Mouse (Mus musculus): ENCODE measurements around the gene Snx22. TPM values are rescaled to one million over a fixed set of nuclear protein-coding genes. Genes with fewer than 3 reads are reported as not detected.

Snx22 gene
- polyA plus RNA-seq, 1 experiment, result 13.3 TPM

- no peak overlapping the region for H3K4me3 ChIP-seq (replicated peaks)
- H3K27me3 ChIP-seq (ENCODE audit: control insufficient read depth), result no peaks in the 10 kb centered on the region
- TF ChIP-seq GATA1 (IDR thresholded peaks at IDR 0.05; ENCODE audit: low read length), result no peak
- no peak for TF ChIP-seq TAL1 (IDR thresholded peaks at IDR 0.05; ENCODE audit: low read length)
- no peaks in the 10 kb centered on the region for H3K9me3 ChIP-seq (ENCODE audit: control insufficient read depth, low read length)
- peaks cover 28% of the 10 kb centered on the region for H3K4me1 ChIP-seq (ENCODE audit: control insufficient read depth)
- H3K36me3 ChIP-seq (ENCODE audit: control insufficient read depth), result peaks cover 98% of the 10 kb centered on the region
These were observed 32.1 kb upstream of the Snx22 start for GRCm38 (mm10) chr9:66101577-66101976.

GRCm38 (mm10) chr9:66092664-66093063 is 23.1 kb upstream of the Snx22 start:
- Histone ChIP-seq H3K9me3 (ENCODE audit: control insufficient read depth, low read length) (no peaks in the 10 kb centered on the region), H3K4me1 (ENCODE audit: control insufficient read depth) (peaks cover 22% of the 10 kb centered on the region), H3K36me3 (ENCODE audit: control insufficient read depth) (peaks cover 99% of the 10 kb centered on the region), H3K4me3 (replicated peaks) (no peak overlapping the region), H3K27me3 (ENCODE audit: control insufficient read depth) (no peaks in the 10 kb centered on the region)
- TF ChIP-seq TAL1 (IDR thresholded peaks at IDR 0.05; ENCODE audit: low read length) (no peak), GATA1 (IDR thresholded peaks at IDR 0.05; ENCODE audit: low read length) (no peak)

- Histone ChIP-seq H3K9me3 (ENCODE audit: control insufficient read depth, low read length) (no peaks in the 10 kb centered on the region), H3K36me3 (ENCODE audit: control insufficient read depth) (peaks cover 99% of the 10 kb centered on the region), H3K4me1 (ENCODE audit: control insufficient read depth) (peaks cover 22% of the 10 kb centered on the region), H3K27me3 (ENCODE audit: control insufficient read depth) (no peaks in the 10 kb centered on the region), H3K4me3 (replicated peaks) (no peak overlapping the region)
- TF ChIP-seq TAL1 (IDR thresholded peaks at IDR 0.05; ENCODE audit: low read length) (no peak), GATA1 (IDR thresholded peaks at IDR 0.05; ENCODE audit: low read length) (no peak)
These were observed 22.1 kb upstream of the Snx22 start for GRCm38 (mm10) chr9:66091327-66092231.

- Histone ChIP-seq H3K27me3 (ENCODE audit: control insufficient read depth) (no peaks in the 10 kb centered on the region), H3K9me3 (ENCODE audit: control insufficient read depth, low read length) (no peaks in the 10 kb centered on the region), H3K36me3 (ENCODE audit: control insufficient read depth) (peaks cover 98% of the 10 kb centered on the region), H3K4me1 (ENCODE audit: control insufficient read depth) (peaks cover 22% of the 10 kb centered on the region), H3K4me3 (replicated peaks) (no peak overlapping the region)
- TF ChIP-seq GATA1 (IDR thresholded peaks at IDR 0.05; ENCODE audit: low read length), result no peak
These were observed 21.2 kb upstream of the Snx22 start for GRCm38 (mm10) chr9:66090593-66091244.

- Histone ChIP-seq H3K4me3 (replicated peaks) (no peak overlapping the region), H3K36me3 (ENCODE audit: control insufficient read depth) (peaks cover 79% of the 10 kb centered on the region), H3K27me3 (ENCODE audit: control insufficient read depth) (peaks cover 3% of the 10 kb centered on the region; the same call in 1 of the 2 replicates), H3K9me3 (ENCODE audit: control insufficient read depth, low read length) (peaks cover 5% of the 10 kb centered on the region; the same call in 1 of the 2 replicates), H3K4me1 (ENCODE audit: control insufficient read depth) (peaks cover 32% of the 10 kb centered on the region)
- TF ChIP-seq GATA1 (IDR thresholded peaks at IDR 0.05; ENCODE audit: low read length) (no peak), TAL1 (IDR thresholded peaks at IDR 0.05; ENCODE audit: low read length) (no peak)
These were observed 18.9 kb upstream of the Snx22 start for GRCm38 (mm10) chr9:66088411-66088810.

GRCm38 (mm10) chr9:66087062-66087461 is 17.5 kb upstream of the Snx22 start:
- H3K9me3 ChIP-seq (ENCODE audit: control insufficient read depth, low read length), result peaks cover 5% of the 10 kb centered on the region; the same call in 1 of the 2 replicates
- TF ChIP-seq GATA1 (IDR thresholded peaks at IDR 0.05; ENCODE audit: low read length), result no peak
- no peak for TF ChIP-seq TAL1 (IDR thresholded peaks at IDR 0.05; ENCODE audit: low read length)
- no peak overlapping the region for H3K4me3 ChIP-seq (replicated peaks)
- H3K4me1 ChIP-seq (ENCODE audit: control insufficient read depth), result peaks cover 19% of the 10 kb centered on the region
- H3K36me3 ChIP-seq (ENCODE audit: control insufficient read depth), result peaks cover 65% of the 10 kb centered on the region
- peaks cover 9% of the 10 kb centered on the region for H3K27me3 ChIP-seq (ENCODE audit: control insufficient read depth)

- Histone ChIP-seq H3K36me3 (ENCODE audit: control insufficient read depth) (peaks cover 37% of the 10 kb centered on the region), H3K4me1 (ENCODE audit: control insufficient read depth) (peaks cover 19% of the 10 kb centered on the region), H3K9me3 (ENCODE audit: control insufficient read depth, low read length) (peaks cover 5% of the 10 kb centered on the region; the same call in 1 of the 2 replicates), H3K4me3 (replicated peaks) (no peak overlapping the region), H3K27me3 (ENCODE audit: control insufficient read depth) (peaks cover 35% of the 10 kb centered on the region)
- TF ChIP-seq GATA1 (IDR thresholded peaks at IDR 0.05; ENCODE audit: low read length) (no peak), TAL1 (IDR thresholded peaks at IDR 0.05; ENCODE audit: low read length) (no peak)
These were observed 14.7 kb upstream of the Snx22 start for GRCm38 (mm10) chr9:66084171-66084570.

- peaks cover 57% of the 10 kb centered on the region for H3K27me3 ChIP-seq (ENCODE audit: control insufficient read depth)
- peaks cover 15% of the 10 kb centered on the region for H3K4me1 ChIP-seq (ENCODE audit: control insufficient read depth)
- TF ChIP-seq GATA1 (IDR thresholded peaks at IDR 0.05; ENCODE audit: low read length) (no peak), TAL1 (IDR thresholded peaks at IDR 0.05; ENCODE audit: low read length) (no peak)
- H3K36me3 ChIP-seq (ENCODE audit: control insufficient read depth), result peaks cover 16% of the 10 kb centered on the region
- no peak overlapping the region for H3K4me3 ChIP-seq (replicated peaks)
- H3K9me3 ChIP-seq (ENCODE audit: control insufficient read depth, low read length), result peaks cover 5% of the 10 kb centered on the region; the same call in 1 of the 2 replicates
These were observed 12.5 kb upstream of the Snx22 start for GRCm38 (mm10) chr9:66081999-66082398.

- no peak for TF ChIP-seq GATA1 (IDR thresholded peaks at IDR 0.05; ENCODE audit: low read length)
- no peak for TF ChIP-seq TAL1 (IDR thresholded peaks at IDR 0.05; ENCODE audit: low read length)
- Histone ChIP-seq H3K27me3 (ENCODE audit: control insufficient read depth) (peaks cover 62% of the 10 kb centered on the region), H3K4me1 (ENCODE audit: control insufficient read depth) (peaks cover 19% of the 10 kb centered on the region), H3K4me3 (replicated peaks) (no peak overlapping the region), H3K9me3 (ENCODE audit: control insufficient read depth, low read length) (peaks cover 5% of the 10 kb centered on the region; the same call in 1 of the 2 replicates), H3K36me3 (ENCODE audit: control insufficient read depth) (peaks cover 7% of the 10 kb centered on the region)
These were observed 11.4 kb upstream of the Snx22 start for GRCm38 (mm10) chr9:66080804-66081459.

Measured in erythroblast, embryonic 14.5 days (primary cell).